Mouse (Mus musculus) forebrain, embryonic 13.5 days (tissue): ENCODE measurements around the gene Prokr2. TPM values are rescaled to one million over a fixed set of nuclear protein-coding genes. Genes with fewer than 3 reads are reported as not detected.

Experiments used
- ATAC-seq: fragments of 200-750 bp; cut with Nextera tagmentation; 2 replicates; pipeline ENCODE4 v1.8.0; 2017
- H3K27ac ChIP-seq: fragments of 300-500 bp; sonication (generic); 2 replicates; pipeline ENCODE4 v1.5.1; 2015; ENCODE audit warnings: inconsistent platforms, mild to moderate bottlenecking, moderate library complexity
- H3K27me3 ChIP-seq: fragments of 300-500 bp; sonication (generic); 2 replicates; pipeline ENCODE4 v1.6.1; 2015; ENCODE audit warnings: mild to moderate bottlenecking, inconsistent platforms
- H3K36me3 ChIP-seq: fragments of 300-500 bp; sonication (generic); 2 replicates; pipeline ENCODE4 v1.6.1; 2015; ENCODE audit warnings: mild to moderate bottlenecking, inconsistent platforms; ENCODE audit not compliant: poor library complexity, severe bottlenecking
- H3K4me1 ChIP-seq: fragments of 300-500 bp; sonication (generic); 2 replicates; pipeline ENCODE4 v1.6.1; 2015; ENCODE audit warnings: inconsistent platforms
- H3K4me2 ChIP-seq: fragments of 300-500 bp; sonication (generic); 2 replicates; pipeline ENCODE4 v1.6.1; 2015; ENCODE audit warnings: inconsistent platforms, mild to moderate bottlenecking, moderate library complexity
- H3K4me3 ChIP-seq: fragments of 300-500 bp; sonication (generic); 2 replicates; pipeline ENCODE4 v1.5.1; 2015; ENCODE audit warnings: mild to moderate bottlenecking, inconsistent platforms
- H3K9ac ChIP-seq: fragments of 300-500 bp; sonication (generic); 2 replicates; pipeline ENCODE4 v1.6.1; 2015; ENCODE audit warnings: mild to moderate bottlenecking, inconsistent platforms
- H3K9me3 ChIP-seq: fragments of 300-500 bp; sonication (generic); replicated peaks from 2 replicates; pipeline ENCODE4 v1.6.1; 2016; ENCODE audit warnings: inconsistent platforms
- WGBS: fragments of 180-500 bp; shearing (Covaris S2); methylation state at CpG from one replicate; pipeline ENCODE4 v1.1.7; 2015; 5-methylcytosine and 5-hydroxymethylcytosine counted together
- polyA plus RNA-seq: library from polyadenylated mRNA; unstranded; fragments of >200 nt; fragmentation: Nextera tagmentation; extraction: Ambion mirVana; gene quantifications from 2 replicates; pipeline ENCODE4 v1.2.1, GENCODE M21; 2015

The Prokr2 gene
- polyA plus RNA-seq: 4.1 and 6.1 TPM in 2 replicates

DNA sequence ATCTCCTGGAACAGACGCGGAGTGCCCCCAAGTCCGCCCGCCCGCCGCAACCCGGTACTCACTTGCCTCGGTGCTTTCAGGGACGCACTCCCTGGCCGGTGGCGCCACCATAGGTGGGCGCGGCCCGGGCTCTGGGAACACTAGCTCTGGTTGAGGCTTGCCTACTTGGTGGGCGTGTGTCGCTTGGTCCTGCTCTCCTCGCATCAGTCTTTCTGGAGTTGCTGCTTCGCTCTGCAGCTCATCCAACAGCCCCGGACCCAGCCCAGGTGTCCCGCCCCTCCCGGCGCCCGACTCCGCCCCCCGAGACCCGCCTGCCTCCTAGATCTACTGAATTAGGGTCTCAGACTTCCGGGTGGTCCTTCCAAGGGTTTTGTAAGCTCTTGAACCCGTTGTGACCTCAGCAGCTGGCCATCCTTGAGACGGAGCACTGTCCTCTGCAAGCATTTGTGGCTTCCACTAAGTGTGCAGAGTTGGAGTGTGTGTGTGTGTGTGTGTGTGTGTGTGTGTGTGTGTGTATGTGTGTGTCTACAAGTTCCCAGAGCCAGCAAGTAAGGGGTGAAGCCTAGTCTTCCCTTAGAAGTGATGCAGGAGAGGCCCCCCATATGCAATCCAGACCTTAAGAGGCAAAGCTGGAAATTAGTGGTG is at the start of gene Prokr2:
TSS of gene Prokr2 (minus strand) at position 254 of the 645 bp plus-strand sequence.
- Histone ChIP-seq H3K4me2 (peak within 1 kb of the TSS; percentile 96), H3K27ac (no peak within 1 kb of the TSS), H3K36me3 (no peaks in the 10 kb centered on the region), H3K4me3 (peak within 1 kb of the TSS; percentile 59), H3K9me3 (no peaks in the 10 kb centered on the region), H3K27me3 (peaks cover 14% of the 10 kb centered on the region; the same call in 1 of the 2 replicates), H3K4me1 (peaks cover 6% of the 10 kb centered on the region; the same call in 1 of the 2 replicates), H3K9ac (peak within 1 kb of the TSS; percentile 69)
- WGBS: 2% methylated on average over 29 of the region's 29 CpGs
- ATAC-seq: peak; percentile 71

DNA sequence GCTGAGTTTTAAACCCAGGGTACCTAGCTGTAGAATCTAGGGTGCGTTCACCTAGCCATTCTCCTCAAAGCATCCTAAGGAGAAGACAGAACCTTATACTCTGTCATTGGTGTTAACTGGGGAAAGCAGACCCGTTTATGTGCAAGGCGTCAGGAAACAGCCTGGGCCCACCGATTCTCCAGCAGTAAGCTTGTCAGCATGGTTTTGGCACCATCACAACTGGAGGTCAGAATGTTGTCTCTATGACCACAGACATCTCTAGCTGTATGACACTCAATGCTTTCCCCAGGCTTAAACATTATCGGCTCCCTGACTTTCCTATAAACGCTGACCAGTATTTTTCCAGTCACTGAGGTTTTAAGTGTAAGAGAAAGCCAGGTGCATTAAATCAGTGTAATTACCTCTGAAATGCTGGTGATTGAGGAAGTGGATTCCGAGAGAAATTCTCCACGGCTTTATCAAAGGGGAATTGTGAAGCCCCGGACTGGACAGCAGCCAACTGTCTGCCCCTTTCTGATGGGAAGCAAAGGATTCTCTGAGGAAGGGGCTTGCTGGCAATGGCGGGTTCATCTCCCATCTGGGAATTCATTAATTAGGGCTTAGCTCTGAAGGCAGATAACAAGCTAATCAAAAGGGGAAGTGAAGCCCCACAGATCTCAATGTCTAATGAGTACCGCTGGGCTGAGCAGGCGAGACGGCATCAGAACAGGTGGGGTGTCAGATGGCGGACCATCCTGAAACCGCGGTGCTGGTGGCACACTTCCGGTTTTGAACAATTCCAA is 42.1 kb upstream of the Prokr2 start:
- no peak overlapping the region for H3K9ac ChIP-seq
- WGBS: 35% methylated on average over 17 of the region's 17 CpGs
- H3K4me2 ChIP-seq: peak overlapping the region; percentile 36

GRCm38 (mm10) chr2:132425576-132425975 is 40.3 kb upstream of the Prokr2 start:
- peaks cover 19% of the 10 kb centered on the region for H3K4me1 ChIP-seq
- H3K36me3 ChIP-seq: no peaks in the 10 kb centered on the region
- no peak overlapping the region for H3K27ac ChIP-seq
- H3K4me3 ChIP-seq: no peak overlapping the region
- no peak overlapping the region for H3K9ac ChIP-seq
- 77% methylated on average over 6 of the region's 6 CpGs for WGBS
- ATAC-seq: no peak
- 0 out of 2 replicates have a peak, but pooled peaks cover 3% of the 10 kb centered on the region for H3K9me3 ChIP-seq
- no peak overlapping the region for H3K4me2 ChIP-seq
- no peaks in the 10 kb centered on the region for H3K27me3 ChIP-seq

More for the DNA sequence above, 42.1 kb upstream of the Prokr2 start:
- Histone ChIP-seq H3K4me1 (peaks cover 19% of the 10 kb centered on the region), H3K4me3 (no peak overlapping the region), H3K9me3 (no peaks in the 10 kb centered on the region), H3K36me3 (no peaks in the 10 kb centered on the region), H3K27me3 (no peaks in the 10 kb centered on the region), H3K27ac (peak overlapping the region; percentile 78)
- peak; percentile 87 for ATAC-seq

DNA sequence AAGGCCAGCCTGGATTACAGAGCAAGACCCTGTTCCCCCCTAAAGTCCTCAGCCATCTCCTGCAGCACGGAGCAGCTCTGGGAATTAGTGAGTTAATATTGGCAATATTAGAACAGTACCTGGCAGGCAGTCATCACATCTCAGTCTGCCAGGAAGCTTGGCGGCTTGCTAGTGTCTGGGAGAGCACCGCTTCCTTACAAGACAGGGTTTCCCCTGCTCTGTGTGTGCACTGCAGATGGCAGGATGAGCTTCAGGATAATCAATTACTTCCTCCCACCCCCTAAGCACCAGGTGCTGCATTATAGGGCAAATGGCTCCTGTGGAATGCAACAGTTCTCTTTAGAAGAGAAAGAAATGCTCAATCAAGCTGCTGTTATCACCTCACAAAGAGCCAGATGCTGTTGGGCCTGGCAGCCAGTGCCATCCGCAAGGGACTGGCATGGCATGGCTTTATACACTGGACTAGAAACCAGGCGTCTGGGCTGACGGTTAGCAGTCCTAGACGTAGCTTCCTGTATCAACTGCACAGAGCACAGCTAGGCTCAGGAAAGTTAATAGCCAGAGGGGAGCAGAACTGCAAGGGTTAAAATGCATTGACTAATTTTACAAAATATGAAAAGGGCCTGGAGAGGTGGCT is 38.3 kb upstream of the Prokr2 start:
- Histone ChIP-seq H3K27me3 (no peaks in the 10 kb centered on the region), H3K4me2 (no peak overlapping the region), H3K4me1 (peaks cover 19% of the 10 kb centered on the region), H3K9ac (no peak overlapping the region), H3K9me3 (0 out of 2 replicates have a peak, but pooled peaks cover 3% of the 10 kb centered on the region), H3K36me3 (no peaks in the 10 kb centered on the region), H3K27ac (peak overlapping the region; percentile 21), H3K4me3 (no peak overlapping the region)
- WGBS: 74% methylated on average over 7 of the region's 7 CpGs
- peak; percentile 68 for ATAC-seq

DNA sequence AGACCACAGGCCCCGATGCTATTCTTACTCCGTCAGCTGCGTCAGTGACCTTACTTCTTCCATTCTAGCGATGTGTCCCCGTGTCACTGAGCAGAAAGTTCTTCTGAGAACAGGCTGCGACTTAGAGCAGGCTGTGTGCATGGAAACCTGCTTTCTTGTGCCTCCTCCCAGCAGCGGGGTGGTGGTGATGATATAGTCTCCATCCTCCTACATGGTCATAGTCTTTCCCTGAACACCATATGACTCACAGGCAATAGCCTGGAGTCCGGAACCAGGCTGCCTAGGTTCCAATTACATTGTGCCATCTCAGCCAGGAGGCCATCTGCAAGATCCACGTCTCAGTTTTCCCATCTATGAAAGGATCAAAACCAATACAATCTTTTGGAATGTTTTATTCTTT is 37.6 kb upstream of the Prokr2 start:
- Histone ChIP-seq H3K27ac (no peak overlapping the region), H3K4me1 (peaks cover 14% of the 10 kb centered on the region), H3K36me3 (no peaks in the 10 kb centered on the region), H3K9me3 (0 out of 2 replicates have a peak, but pooled peaks cover 3% of the 10 kb centered on the region), H3K4me2 (no peak overlapping the region), H3K27me3 (no peaks in the 10 kb centered on the region), H3K4me3 (no peak overlapping the region), H3K9ac (no peak overlapping the region)
- WGBS: 92% methylated on average over 9 of the region's 9 CpGs
- ATAC-seq: no peak

- Histone ChIP-seq H3K9ac (no peak overlapping the region), H3K27ac (no peak overlapping the region), H3K4me2 (no peak overlapping the region), H3K4me1 (no peaks in the 10 kb centered on the region), H3K4me3 (no peak overlapping the region), H3K9me3 (0 out of 2 replicates have a peak, but pooled peaks cover 3% of the 10 kb centered on the region), H3K36me3 (no peaks in the 10 kb centered on the region), H3K27me3 (no peaks in the 10 kb centered on the region)
- 85% methylated on average over 2 of the region's 2 CpGs for WGBS
- ATAC-seq: no peak
Observed at GRCm38 (mm10) chr2:132418414-132418813, 33.2 kb upstream of the Prokr2 start.

GRCm38 (mm10) chr2:132410126-132410525 is 24.9 kb upstream of the Prokr2 start:
- H3K9me3 ChIP-seq: 0 out of 2 replicates have a peak, but pooled peaks cover 4% of the 10 kb centered on the region
- WGBS: 87% methylated on average over 4 of the region's 4 CpGs
- no peaks in the 10 kb centered on the region for H3K27me3 ChIP-seq
- no peaks in the 10 kb centered on the region for H3K36me3 ChIP-seq
- H3K4me1 ChIP-seq: no peaks in the 10 kb centered on the region
- H3K27ac ChIP-seq: no peak overlapping the region
- ATAC-seq: no peak
- no peak overlapping the region for H3K4me3 ChIP-seq
- H3K9ac ChIP-seq: no peak overlapping the region
- no peak overlapping the region for H3K4me2 ChIP-seq

GRCm38 (mm10) chr2:132398136-132398535 is 12.9 kb upstream of the Prokr2 start:
- H3K27ac ChIP-seq: no peak overlapping the region
- no peak overlapping the region for H3K4me2 ChIP-seq
- no peak overlapping the region for H3K4me3 ChIP-seq
- no peaks in the 10 kb centered on the region for H3K4me1 ChIP-seq
- H3K27me3 ChIP-seq: no peaks in the 10 kb centered on the region
- H3K9me3 ChIP-seq: peaks cover 10% of the 10 kb centered on the region; the same call in 1 of the 2 replicates
- ATAC-seq: no peak
- no peaks in the 10 kb centered on the region for H3K36me3 ChIP-seq
- no peak overlapping the region for H3K9ac ChIP-seq
- WGBS: 83% methylated on average over 8 of the region's 8 CpGs

- no peak overlapping the region for H3K4me3 ChIP-seq
- H3K4me2 ChIP-seq: no peak overlapping the region
- ATAC-seq: no peak
- no peaks in the 10 kb centered on the region for H3K27me3 ChIP-seq
- no peak overlapping the region for H3K9ac ChIP-seq
- H3K27ac ChIP-seq: no peak overlapping the region
- H3K4me1 ChIP-seq: no peaks in the 10 kb centered on the region
- 78% methylated on average over 1 of the region's 1 CpGs for WGBS
- no peaks in the 10 kb centered on the region for H3K36me3 ChIP-seq
- H3K9me3 ChIP-seq: peaks cover 10% of the 10 kb centered on the region; the same call in 1 of the 2 replicates
Observed at GRCm38 (mm10) chr2:132395753-132396152, 10.5 kb upstream of the Prokr2 start.

GRCm38 (mm10) chr2:132390607-132391160 is 5.4 kb upstream of the Prokr2 start:
- no peak overlapping the region for H3K4me2 ChIP-seq
- H3K9me3 ChIP-seq: no peaks in the 10 kb centered on the region
- no peaks in the 10 kb centered on the region for H3K4me1 ChIP-seq
- H3K9ac ChIP-seq: no peak overlapping the region
- no peak overlapping the region for H3K27ac ChIP-seq
- peaks cover 4% of the 10 kb centered on the region; the same call in 1 of the 2 replicates for H3K27me3 ChIP-seq
- 82% methylated on average over 8 of the region's 8 CpGs for WGBS
- H3K36me3 ChIP-seq: no peaks in the 10 kb centered on the region
- H3K4me3 ChIP-seq: no peak overlapping the region
- ATAC-seq: peak; percentile 27; the same call in 1 of the 2 replicates

- peaks cover 4% of the 10 kb centered on the region; the same call in 1 of the 2 replicates for H3K27me3 ChIP-seq
- ATAC-seq: no peak
- H3K4me1 ChIP-seq: 0 out of 2 replicates have a peak, but pooled peaks cover 1% of the 10 kb centered on the region
- H3K9me3 ChIP-seq: no peaks in the 10 kb centered on the region
- 23% methylated on average over 7 of the region's 7 CpGs for WGBS
- H3K4me3 ChIP-seq: no peak overlapping the region
- H3K27ac ChIP-seq: no peak overlapping the region
- no peak overlapping the region for H3K4me2 ChIP-seq
- no peaks in the 10 kb centered on the region for H3K36me3 ChIP-seq
- H3K9ac ChIP-seq: no peak overlapping the region
Observed at GRCm38 (mm10) chr2:132389562-132389961, 4.3 kb upstream of the Prokr2 start.
